Mouse (Mus musculus): ENCODE results near the gene Pkp4.

- TF ChIP-seq POLR2A (IDR thresholded peaks at IDR 0.05; ENCODE audit: low read depth, low read length) (no peak), CTCF (IDR thresholded peaks at IDR 0.05; ENCODE audit: extremely low read depth, insufficient read depth, insufficient read length, insufficient replicate concordance) (no peak)
These were observed 42.3 kb downstream of the Pkp4 start for GRCm38 (mm10) chr2:59202930-59203329.

All from spleen, adult 2 months (tissue).